Mouse (Mus musculus) embryonic facial prominence, embryonic 13.5 days (tissue): ENCODE measurements around the gene Dnase1. TPM values are rescaled to one million over a fixed set of nuclear protein-coding genes. Genes with fewer than 3 reads are reported as not detected.

Source experiments
- ATAC-seq: fragments of 200-750 bp; cut with Nextera tagmentation; 2 replicates; pipeline ENCODE4 v1.8.0; 2017; ENCODE audit warnings: low read depth; ENCODE audit not compliant: insufficient number of reproducible peaks, insufficient read depth, low FRiP score, low TSS enrichment
- H3K27ac ChIP-seq: fragments of 300-500 bp; sonication (generic); 2 replicates; pipeline ENCODE4 v1.5.1; 2015; ENCODE audit warnings: moderate library complexity, mild to moderate bottlenecking, inconsistent platforms
- H3K27me3 ChIP-seq: fragments of 300-500 bp; sonication (generic); 2 replicates; pipeline ENCODE4 v1.6.1; 2015; ENCODE audit warnings: mild to moderate bottlenecking, inconsistent platforms
- H3K36me3 ChIP-seq: fragments of 300-500 bp; sonication (generic); 2 replicates; pipeline ENCODE4 v1.6.1; 2015; ENCODE audit warnings: mild to moderate bottlenecking, inconsistent platforms
- H3K4me1 ChIP-seq: fragments of 300-500 bp; sonication (generic); 2 replicates; pipeline ENCODE4 v1.6.1; 2015; ENCODE audit warnings: inconsistent platforms
- H3K4me2 ChIP-seq: fragments of 300-500 bp; sonication (generic); 2 replicates; pipeline ENCODE4 v1.6.1; 2015; ENCODE audit warnings: moderate library complexity, mild to moderate bottlenecking, inconsistent platforms
- H3K4me3 ChIP-seq: fragments of 300-500 bp; sonication (generic); 2 replicates; pipeline ENCODE4 v1.5.1; 2015; ENCODE audit warnings: mild to moderate bottlenecking, inconsistent platforms
- H3K9ac ChIP-seq: fragments of 300-500 bp; sonication (generic); 2 replicates; pipeline ENCODE4 v1.6.1; 2015; ENCODE audit warnings: mild to moderate bottlenecking, inconsistent platforms
- H3K9me3 ChIP-seq: fragments of 300-500 bp; sonication (generic); 2 replicates; pipeline ENCODE4 v1.6.1; 2016; ENCODE audit warnings: inconsistent platforms
- WGBS: fragments of 180-500 bp; shearing (Covaris S2); methylation state at CpG from one replicate; pipeline ENCODE4 v1.1.7; 2015; ENCODE audit warnings: mixed read lengths; 5-methylcytosine and 5-hydroxymethylcytosine counted together
- polyA plus RNA-seq: library from polyadenylated mRNA; unstranded; fragments of >200 nt; fragmentation: Nextera tagmentation; extraction: Ambion mirVana; gene quantifications from 2 replicates; pipeline ENCODE4 v1.2.1, GENCODE M21; 2015

Gene Dnase1
- polyA plus RNA-seq, 1 experiment from 2014 or later: 6.2 TPM

GRCm38 (mm10) chr16:4029371-4029841, 7.3 kb upstream of the Dnase1 start:
- Histone ChIP-seq H3K27me3 (no peaks in the 10 kb centered on the region), H3K4me3 (no peak overlapping the region), H3K4me2 (no peak overlapping the region), H3K9me3 (no peaks in the 10 kb centered on the region; the same call in 1 of the 2 replicates), H3K27ac (no peak overlapping the region), H3K9ac (no peak overlapping the region), H3K36me3 (no peaks in the 10 kb centered on the region), H3K4me1 (no peaks in the 10 kb centered on the region)
- 81% methylated on average over 5 of the region's 5 CpGs for WGBS
- ATAC-seq: no peak

GRCm38 (mm10) chr16:4030501-4030900, 6.2 kb upstream of the Dnase1 start:
- Histone ChIP-seq H3K27ac (no peak overlapping the region), H3K4me1 (no peaks in the 10 kb centered on the region), H3K9me3 (no peaks in the 10 kb centered on the region; the same call in 1 of the 2 replicates), H3K36me3 (no peaks in the 10 kb centered on the region), H3K4me2 (no peak overlapping the region), H3K9ac (no peak overlapping the region), H3K4me3 (no peak overlapping the region), H3K27me3 (no peaks in the 10 kb centered on the region)
- no peak for ATAC-seq
- 94% methylated on average over 10 of the region's 10 CpGs for WGBS

- H3K27ac ChIP-seq: no peak overlapping the region
- no peaks in the 10 kb centered on the region; the same call in 1 of the 2 replicates for H3K9me3 ChIP-seq
- 31% methylated on average over 4 of the region's 6 CpGs for WGBS
- no peaks in the 10 kb centered on the region for H3K4me1 ChIP-seq
- no peak overlapping the region for H3K9ac ChIP-seq
- H3K4me2 ChIP-seq: no peak overlapping the region
- ATAC-seq: no peak
- H3K36me3 ChIP-seq: peaks cover 9% of the 10 kb centered on the region
- H3K4me3 ChIP-seq: no peak overlapping the region
- H3K27me3 ChIP-seq: no peaks in the 10 kb centered on the region
Observed at GRCm38 (mm10) chr16:4031441-4032274, 5.1 kb upstream of the Dnase1 start.

GRCm38 (mm10) chr16:4032341-4032748, 4.4 kb upstream of the Dnase1 start:
- no peaks in the 10 kb centered on the region; the same call in 1 of the 2 replicates for H3K9me3 ChIP-seq
- peaks cover 15% of the 10 kb centered on the region for H3K36me3 ChIP-seq
- H3K4me1 ChIP-seq: no peaks in the 10 kb centered on the region
- H3K4me2 ChIP-seq: no peak overlapping the region
- H3K4me3 ChIP-seq: no peak overlapping the region
- H3K27ac ChIP-seq: no peak overlapping the region
- no peak for ATAC-seq
- no peak overlapping the region for H3K9ac ChIP-seq
- H3K27me3 ChIP-seq: no peaks in the 10 kb centered on the region
- 88% methylated on average over 6 of the region's 6 CpGs for WGBS

- no peak for ATAC-seq
- Histone ChIP-seq H3K27ac (no peak overlapping the region), H3K36me3 (peaks cover 31% of the 10 kb centered on the region), H3K4me3 (no peak overlapping the region), H3K4me1 (no peaks in the 10 kb centered on the region), H3K27me3 (no peaks in the 10 kb centered on the region), H3K9ac (no peak overlapping the region), H3K4me2 (no peak overlapping the region), H3K9me3 (no peaks in the 10 kb centered on the region; the same call in 1 of the 2 replicates)
- 75% methylated on average over 5 of the region's 5 CpGs for WGBS
Observed at GRCm38 (mm10) chr16:4033971-4034370, 2.8 kb upstream of the Dnase1 start.

- Histone ChIP-seq H3K4me3 (no peak overlapping the region), H3K27me3 (no peaks in the 10 kb centered on the region), H3K4me2 (no peak overlapping the region), H3K27ac (no peak overlapping the region), H3K36me3 (peaks cover 36% of the 10 kb centered on the region), H3K4me1 (no peaks in the 10 kb centered on the region), H3K9me3 (no peaks in the 10 kb centered on the region; the same call in 1 of the 2 replicates), H3K9ac (no peak overlapping the region)
- WGBS: 83% methylated on average over 3 of the region's 3 CpGs
- no peak for ATAC-seq
Observed at GRCm38 (mm10) chr16:4034476-4034875, 2.3 kb upstream of the Dnase1 start.

GRCm38 (mm10) chr16:4035575-4035974, 1.2 kb upstream of the Dnase1 start:
- 88% methylated on average over 2 of the region's 2 CpGs for WGBS
- peaks cover 44% of the 10 kb centered on the region for H3K36me3 ChIP-seq
- H3K4me2 ChIP-seq: no peak overlapping the region
- ATAC-seq: no peak
- no peaks in the 10 kb centered on the region; the same call in 1 of the 2 replicates for H3K9me3 ChIP-seq
- no peak overlapping the region for H3K27ac ChIP-seq
- H3K27me3 ChIP-seq: no peaks in the 10 kb centered on the region
- no peak overlapping the region for H3K9ac ChIP-seq
- H3K4me3 ChIP-seq: no peak overlapping the region
- no peaks in the 10 kb centered on the region for H3K4me1 ChIP-seq

- WGBS: 93% methylated on average over 7 of the region's 7 CpGs
- no peak for ATAC-seq
- H3K27me3 ChIP-seq: no peaks in the 10 kb centered on the region
- H3K4me1 ChIP-seq: no peaks in the 10 kb centered on the region
- H3K9me3 ChIP-seq: no peaks in the 10 kb centered on the region
- no peak overlapping the region for H3K4me3 ChIP-seq
- no peak overlapping the region for H3K9ac ChIP-seq
- H3K4me2 ChIP-seq: no peak overlapping the region
- no peak overlapping the region for H3K27ac ChIP-seq
- peaks cover 65% of the 10 kb centered on the region for H3K36me3 ChIP-seq
Observed at GRCm38 (mm10) chr16:4037690-4038089, 948 bp downstream of the Dnase1 start.

GRCm38 (mm10) chr16:4040206-4040605, 3.5 kb downstream of the Dnase1 start:
- Histone ChIP-seq H3K4me1 (no peaks in the 10 kb centered on the region), H3K4me2 (no peak overlapping the region), H3K9ac (no peak overlapping the region), H3K9me3 (no peaks in the 10 kb centered on the region), H3K27ac (no peak overlapping the region), H3K36me3 (peaks cover 87% of the 10 kb centered on the region), H3K27me3 (no peaks in the 10 kb centered on the region), H3K4me3 (no peak overlapping the region)
- WGBS: 87% methylated on average over 5 of the region's 5 CpGs
- no peak for ATAC-seq

GRCm38 (mm10) chr16:4041646-4042045, 4.9 kb downstream of the Dnase1 start:
- WGBS: 98% methylated on average over 4 of the region's 4 CpGs
- Histone ChIP-seq H3K4me1 (no peaks in the 10 kb centered on the region), H3K9me3 (no peaks in the 10 kb centered on the region), H3K4me3 (no peak overlapping the region), H3K27ac (no peak overlapping the region), H3K4me2 (no peak overlapping the region), H3K36me3 (peaks cover 93% of the 10 kb centered on the region), H3K27me3 (no peaks in the 10 kb centered on the region), H3K9ac (no peak overlapping the region)
- ATAC-seq: no peak

GRCm38 (mm10) chr16:4044093-4044492, 7.4 kb downstream of the Dnase1 start:
- no peak overlapping the region for H3K27ac ChIP-seq
- no peak overlapping the region for H3K4me3 ChIP-seq
- no peaks in the 10 kb centered on the region for H3K27me3 ChIP-seq
- no peak overlapping the region for H3K9ac ChIP-seq
- no peak for ATAC-seq
- no peaks in the 10 kb centered on the region for H3K4me1 ChIP-seq
- no peak overlapping the region for H3K4me2 ChIP-seq
- WGBS: 92% methylated on average over 2 of the region's 2 CpGs
- no peaks in the 10 kb centered on the region for H3K9me3 ChIP-seq
- peaks cover 94% of the 10 kb centered on the region for H3K36me3 ChIP-seq

- no peaks in the 10 kb centered on the region for H3K4me1 ChIP-seq
- no peaks in the 10 kb centered on the region for H3K9me3 ChIP-seq
- no peak overlapping the region for H3K9ac ChIP-seq
- WGBS: 87% methylated on average over 4 of the region's 4 CpGs
- no peak for ATAC-seq
- peaks cover 95% of the 10 kb centered on the region for H3K36me3 ChIP-seq
- H3K27me3 ChIP-seq: no peaks in the 10 kb centered on the region
- no peak overlapping the region for H3K27ac ChIP-seq
- H3K4me3 ChIP-seq: no peak overlapping the region
- H3K4me2 ChIP-seq: no peak overlapping the region
Observed at GRCm38 (mm10) chr16:4045524-4045923, 8.8 kb downstream of the Dnase1 start.
